Mouse (Mus musculus): Measurements from ENCODE around the gene Tdrd9. TPM values are rescaled to one million over a fixed set of nuclear protein-coding genes. Genes with fewer than 3 reads are reported as not detected.
"Not testable (repeated sequence)": the region's sequence is repeated elsewhere in the genome, so short reads cannot be mapped to it uniquely, and the experiment has no call there.

Tdrd9 gene
- under 1 TPM; 0.44 to 0.49 TPM for total RNA-seq (2021)
- long read RNA-seq, experiment 1: 0 reads
- long read RNA-seq, experiment 2: 0 reads

DNA sequence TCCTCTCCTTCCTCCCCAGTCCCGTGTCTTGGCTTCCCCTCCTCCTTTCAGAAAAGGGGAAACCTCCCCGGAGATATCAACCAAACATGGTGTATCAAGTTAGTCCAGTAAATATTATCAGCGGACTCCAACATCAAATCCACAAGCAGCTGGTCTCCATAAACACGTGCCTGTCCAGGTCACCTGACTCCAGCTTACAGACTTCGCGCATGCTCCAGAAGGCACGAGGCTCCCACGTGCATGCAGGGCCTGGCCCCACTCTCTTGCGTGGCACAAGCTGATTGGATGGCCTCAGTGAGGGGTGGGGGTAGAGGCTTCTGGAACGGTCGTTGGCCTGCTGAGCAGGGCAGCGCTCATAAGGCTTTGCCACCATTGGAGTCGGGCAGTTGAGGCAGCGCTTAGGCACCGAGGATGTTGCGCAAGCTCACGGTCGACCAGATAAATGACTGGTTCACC lies at the start of gene Tdrd9:
TSS of gene Tdrd9 (plus strand) at position 329 of the 456 bp plus-strand sequence.
- DNase-seq (ENCODE audit: low spot score in 2 of 2): no peak

DNA sequence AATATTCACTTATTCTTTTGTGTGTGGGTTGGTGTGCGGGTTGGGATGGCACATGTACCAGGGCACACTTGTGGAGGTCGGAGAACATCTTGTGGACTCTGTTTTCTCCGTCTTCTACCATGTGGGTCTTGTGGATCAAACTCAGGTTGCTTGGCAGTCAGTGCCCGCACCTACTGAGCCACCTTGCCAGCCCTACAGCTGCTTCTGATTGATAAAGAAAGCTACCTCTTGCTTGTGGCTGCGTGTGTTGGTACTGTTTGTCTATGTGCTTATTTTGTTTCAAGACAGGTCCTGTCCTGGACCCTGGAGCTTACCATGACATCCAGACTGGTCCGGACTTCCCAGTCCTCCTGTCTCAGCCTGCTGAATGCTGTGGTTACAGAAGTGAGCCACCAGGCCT lies 48.2 kb upstream of the Tdrd9 start:
- no peak for DNase-seq (ENCODE audit: low spot score in 2 of 2)

DNA sequence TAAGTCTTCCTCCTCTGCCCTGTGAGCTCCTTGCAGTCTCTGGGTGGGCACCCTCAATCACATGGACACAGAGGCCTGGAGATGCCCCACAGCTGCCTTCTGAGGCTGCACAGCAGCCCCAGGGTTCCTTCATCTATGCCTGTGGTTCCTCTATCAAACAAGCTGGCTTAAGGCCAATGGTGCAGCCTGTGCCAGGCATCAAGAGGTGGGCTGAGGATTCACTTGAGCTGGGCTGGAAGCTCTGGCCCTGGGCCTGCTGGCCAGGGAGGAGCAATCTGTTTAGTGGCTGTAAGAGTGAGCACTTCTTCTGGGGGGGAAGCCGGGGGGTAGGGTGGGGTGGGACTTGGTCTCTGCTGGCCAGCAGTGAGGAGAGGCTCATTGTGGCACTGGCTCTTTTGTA lies 44.0 kb upstream of the Tdrd9 start:
- no peak for DNase-seq (ENCODE audit: low spot score in 2 of 2)

DNA sequence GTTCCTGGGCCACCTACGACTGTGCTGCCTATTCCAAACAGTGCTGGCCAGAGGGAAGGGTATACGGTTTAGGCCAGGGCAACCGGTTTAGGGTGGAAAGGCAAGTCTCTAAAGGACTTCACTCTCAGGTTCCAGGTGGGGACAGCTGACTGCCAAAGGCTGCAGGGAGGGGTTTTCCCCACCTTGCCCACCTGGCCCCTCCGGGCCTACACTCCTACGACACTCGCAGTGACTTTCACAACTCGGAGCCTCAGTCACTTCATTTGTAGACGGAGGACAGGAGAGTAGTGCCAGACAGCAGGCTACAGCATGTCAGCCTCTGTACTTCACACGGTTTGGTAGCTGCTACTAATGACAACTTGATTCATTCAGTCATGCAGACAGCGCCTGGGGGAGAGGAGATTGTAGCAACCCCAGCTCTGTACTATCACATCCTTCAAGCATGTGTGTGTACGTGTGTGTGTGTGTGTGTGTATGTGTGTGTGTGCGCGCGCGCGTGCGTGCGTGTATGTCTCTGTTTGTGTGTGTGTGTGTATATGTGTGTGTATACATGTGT lies 42.9 kb upstream of the Tdrd9 start:
- no peak for DNase-seq (ENCODE audit: low spot score in 2 of 2)

DNA sequence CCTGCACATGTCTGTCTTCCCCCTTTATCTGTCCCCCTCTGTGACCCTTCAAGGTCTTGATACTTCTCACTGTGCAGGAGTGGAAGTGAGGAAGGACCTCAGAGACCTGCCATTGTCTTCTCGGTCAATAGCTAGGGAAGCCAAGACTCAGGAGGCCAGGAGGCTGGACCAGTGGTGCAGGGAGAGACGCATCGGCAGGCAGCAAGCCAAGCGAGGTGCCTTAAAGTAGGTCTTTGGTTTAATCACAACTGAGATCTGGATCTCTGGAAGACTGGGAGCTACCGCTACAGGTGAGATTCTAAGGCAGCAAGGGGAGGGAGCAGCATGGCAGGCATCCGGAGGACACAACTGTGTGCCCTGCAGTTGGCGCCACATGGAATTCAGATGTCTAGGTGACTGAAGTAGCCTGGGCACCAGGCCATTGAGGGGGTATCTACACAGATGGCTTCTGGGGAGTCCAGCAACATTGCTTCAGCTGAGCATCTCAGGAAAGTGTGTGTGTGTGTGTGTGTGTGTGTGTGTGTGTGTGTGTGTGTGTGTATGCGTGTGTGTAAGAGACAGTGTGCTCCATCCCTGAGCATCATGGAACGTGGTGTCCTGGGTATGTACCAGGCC lies 39.8 kb upstream of the Tdrd9 start:
- no peak for DNase-seq (ENCODE audit: low spot score in 2 of 2)

DNA sequence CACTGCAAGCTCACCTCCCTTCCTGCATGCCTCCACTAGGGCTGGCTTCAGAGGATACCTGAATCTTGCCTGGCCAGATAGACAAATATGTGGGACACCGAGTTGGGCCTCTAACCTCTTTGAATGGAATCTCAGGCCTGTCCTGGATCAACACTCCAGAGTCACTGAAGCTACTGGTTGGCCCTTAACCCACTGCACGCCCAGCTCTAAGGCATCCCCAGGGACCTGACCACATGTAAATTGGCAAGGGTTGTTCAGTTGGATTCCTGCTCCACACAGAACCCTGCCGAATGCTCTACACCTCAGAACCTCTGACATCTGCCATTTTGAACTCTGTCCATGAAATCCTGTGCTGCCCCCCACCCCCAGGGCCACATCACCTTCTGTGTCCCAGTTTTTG lies 38.8 kb upstream of the Tdrd9 start:
- DNase-seq (ENCODE audit: low spot score in 2 of 2): no peak

DNA sequence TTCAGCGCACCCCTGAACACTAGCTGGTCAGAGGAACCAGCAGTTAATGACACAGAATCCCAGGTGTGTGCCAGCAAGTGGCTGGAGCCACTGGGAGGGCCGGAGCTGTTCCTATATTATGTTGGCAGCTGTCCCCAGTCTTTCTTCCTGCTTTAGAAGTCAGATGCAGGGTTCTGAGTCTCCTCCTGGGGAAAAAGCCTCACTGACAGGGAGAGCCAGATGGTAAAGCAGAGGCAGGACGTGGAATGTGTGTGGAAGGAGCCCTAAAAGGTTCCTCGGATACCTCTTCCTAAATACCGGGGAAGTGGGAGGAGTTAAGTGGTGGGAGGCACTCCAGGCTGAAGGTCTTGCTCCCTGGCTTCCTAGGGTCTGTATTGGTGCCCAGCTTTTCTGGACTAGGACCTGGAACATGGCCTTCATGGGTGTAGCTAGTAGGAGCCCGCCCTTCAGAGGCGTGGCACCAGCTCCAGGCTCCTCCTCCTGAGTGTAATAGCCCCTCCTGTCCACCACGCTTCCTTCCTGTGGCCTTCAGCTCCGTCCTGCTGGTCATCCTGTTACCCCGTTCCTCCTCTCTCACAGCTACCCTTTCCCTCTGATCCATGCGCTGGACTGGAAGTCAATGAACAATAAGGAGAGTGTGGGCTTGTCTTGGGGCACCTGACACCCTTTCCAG lies 38.2 kb upstream of the Tdrd9 start:
- no peak for DNase-seq (ENCODE audit: low spot score in 2 of 2)

DNA sequence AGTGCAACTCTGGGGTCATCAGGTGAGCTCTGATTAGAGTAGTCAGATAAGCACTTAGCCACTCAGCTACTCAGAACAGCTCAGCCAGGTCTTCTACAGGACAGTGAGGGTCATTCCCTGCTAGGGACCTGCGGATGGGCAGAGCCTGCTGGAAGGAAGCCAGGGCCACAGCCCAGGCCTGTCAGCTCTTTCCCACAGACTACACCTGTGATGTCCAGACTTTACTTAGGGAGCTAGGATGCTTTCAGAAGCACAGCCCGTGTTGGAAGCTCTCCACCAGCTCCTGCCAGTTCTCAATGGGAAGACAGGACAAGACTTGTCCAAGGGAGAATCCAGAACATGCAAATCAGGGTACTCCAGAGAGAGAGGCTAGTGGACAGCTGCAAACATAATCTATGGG lies 37.4 kb upstream of the Tdrd9 start:
- no peak for DNase-seq (ENCODE audit: low spot score in 2 of 2)

DNA sequence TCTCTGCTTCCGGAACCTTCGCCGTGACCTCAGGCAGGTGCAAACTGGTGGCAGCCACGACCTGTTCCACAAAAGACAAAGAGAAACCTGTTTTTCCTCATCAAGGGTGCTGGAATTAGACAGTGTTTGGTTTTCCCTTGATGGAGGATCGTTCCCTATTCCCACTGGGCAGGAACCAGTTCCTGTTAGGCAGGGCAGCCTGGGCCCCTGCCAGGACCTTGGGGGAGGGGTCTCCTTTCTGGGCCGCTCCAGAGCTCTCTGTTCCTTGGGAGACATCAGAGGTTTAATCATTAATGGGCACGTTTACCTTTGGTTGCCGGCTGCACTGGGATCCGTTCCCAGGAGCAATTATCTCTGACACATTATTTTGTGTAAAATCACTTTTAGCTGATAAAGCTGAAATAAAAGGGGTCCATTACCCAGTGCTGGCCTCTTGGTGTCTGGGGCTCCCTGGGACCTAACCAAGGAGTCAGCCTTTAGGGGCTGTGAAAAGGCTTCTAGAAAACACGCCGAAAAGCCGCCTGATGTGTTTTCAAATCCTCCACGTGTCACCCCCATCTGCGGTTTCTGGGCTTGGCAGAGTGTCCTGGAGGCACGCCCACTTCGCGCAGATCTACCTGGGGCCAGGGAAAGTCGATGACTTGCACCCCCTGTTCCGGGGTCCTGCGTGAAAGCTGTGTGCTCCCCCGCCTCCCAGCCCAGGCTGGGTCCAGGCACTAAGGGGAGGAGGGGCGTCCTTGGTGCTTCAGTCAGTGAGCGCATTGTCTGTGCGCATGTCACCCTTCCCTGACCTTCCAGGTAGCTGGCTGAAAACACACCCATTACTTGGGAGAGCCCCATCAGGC lies 34.4 kb upstream of the Tdrd9 start:
- no peak for DNase-seq (ENCODE audit: low spot score in 2 of 2)

DNA sequence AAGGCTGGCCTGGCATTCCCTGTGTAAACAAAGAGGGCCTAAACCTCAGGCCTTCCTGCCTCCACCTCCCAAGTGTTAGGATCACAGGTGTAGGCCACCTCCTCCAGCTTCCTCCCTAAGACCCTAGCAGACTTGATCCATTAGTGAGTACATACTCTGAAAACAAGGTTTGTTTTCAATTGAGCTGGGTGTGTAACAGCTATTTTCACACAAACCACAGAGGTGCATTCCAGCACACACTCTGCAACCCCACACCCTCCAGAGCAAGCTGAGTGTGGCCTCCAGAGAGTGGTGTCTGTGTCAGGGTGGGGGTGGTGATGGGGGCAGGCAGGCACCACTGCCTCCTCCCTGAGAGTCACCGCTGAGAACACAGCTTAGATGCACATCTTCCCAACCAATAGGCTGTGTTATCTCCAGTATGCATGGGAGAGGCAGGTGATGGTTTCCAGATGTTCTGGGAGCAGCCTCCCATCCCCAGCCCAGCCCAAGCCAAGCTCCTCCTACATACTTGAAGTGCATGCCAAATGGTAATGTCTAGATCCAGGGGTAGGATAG lies 32.7 kb upstream of the Tdrd9 start:
- no peak for DNase-seq (ENCODE audit: low spot score in 2 of 2)

DNA sequence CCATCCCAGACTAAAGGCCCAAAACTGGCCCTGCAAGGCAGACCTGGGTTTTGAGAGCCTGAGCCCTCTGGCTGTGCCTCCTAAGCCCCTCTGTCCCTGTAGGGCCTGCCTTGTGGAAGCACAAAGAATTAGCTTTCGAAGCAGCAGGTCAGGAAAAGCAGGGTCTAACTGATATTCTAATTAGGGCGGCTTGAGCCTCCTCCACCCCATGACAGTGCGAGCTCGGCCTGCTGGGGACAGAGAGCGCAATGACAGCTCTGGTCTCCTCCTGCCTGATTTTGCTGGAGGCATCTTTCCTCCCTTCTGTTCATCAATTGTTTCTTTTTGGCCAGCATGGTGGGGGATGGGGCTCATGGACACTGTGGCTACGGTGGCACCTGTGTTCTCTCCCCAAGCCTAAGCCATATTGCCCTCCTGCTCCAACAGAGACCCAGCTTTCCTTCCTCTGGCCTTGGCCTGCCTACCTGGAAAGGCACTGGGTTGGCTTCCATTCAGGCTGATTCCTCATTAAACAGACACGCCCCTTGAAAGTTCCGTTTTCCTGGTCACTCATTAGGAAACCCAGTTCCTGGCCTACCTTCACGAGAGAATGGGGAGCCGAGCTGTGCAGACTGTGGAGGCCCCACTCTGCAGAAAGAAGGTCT lies 27.8 kb upstream of the Tdrd9 start:
- DNase-seq (ENCODE audit: low spot score in 2 of 2): no peak

DNA sequence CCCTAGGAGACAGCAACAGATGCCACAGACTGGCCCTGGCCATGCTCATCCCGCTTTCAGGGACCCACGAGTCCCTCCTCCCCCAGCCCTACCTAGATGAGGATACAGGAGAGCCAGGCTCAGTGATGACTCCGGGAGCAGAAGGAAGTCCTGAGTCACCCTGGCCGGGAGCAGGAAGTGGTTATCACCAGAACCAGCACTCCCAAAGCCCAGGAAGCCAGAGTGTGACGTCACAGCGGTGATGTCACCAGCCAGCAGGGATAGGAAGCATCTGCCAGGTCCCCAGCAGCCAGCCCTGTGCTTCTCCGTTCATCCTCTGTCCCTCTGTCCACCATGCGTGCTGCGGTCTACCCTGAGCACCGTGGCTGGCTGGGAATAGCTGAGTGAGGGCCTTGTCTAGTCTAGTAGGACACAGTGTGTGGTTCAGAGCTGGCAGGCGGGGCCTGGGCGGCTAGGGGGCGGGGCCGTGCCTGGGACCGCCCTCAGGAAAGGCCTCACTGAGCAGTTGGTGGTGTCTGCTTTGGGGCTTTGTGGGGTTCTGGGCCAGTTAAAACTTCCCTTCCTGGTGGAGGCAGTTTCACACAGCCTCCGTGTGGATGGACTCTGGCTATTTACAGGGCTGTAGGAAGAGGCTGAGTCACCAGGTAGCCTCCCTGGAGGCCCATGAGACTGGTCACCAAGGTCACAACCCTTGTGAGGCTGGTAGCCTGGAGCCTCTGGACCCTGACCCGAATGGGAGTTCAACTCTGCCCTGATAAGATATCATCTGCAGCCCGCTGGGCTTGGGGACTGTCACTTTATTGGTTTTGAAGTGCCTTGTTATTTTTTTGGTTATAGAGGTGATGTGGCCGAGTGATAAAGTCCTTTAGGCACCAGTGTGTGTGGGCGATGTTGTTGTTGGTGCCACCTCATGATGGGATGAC lies 27.0 kb upstream of the Tdrd9 start:
- DNase-seq (ENCODE audit: low spot score in 2 of 2): not testable (repeated sequence)

DNA sequence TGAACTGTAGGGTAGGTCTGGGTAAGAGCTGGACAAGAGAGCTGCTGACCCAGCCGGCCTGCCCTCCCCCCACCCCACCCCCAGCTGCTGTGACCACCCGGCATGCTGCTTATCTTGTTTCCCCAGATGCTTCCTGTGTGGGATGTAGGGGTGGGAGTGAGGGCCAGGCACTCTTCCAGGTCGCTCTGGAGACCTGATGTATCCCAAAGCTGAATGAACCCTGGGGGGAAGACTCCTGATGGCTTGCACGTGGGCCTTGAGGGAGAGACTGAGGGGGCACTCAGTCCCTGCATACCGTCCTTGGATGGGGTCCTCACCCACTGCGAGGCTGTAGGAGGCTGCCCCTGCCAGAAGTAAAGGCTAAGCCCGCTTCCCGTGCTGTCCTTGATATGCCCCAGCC lies 26.2 kb upstream of the Tdrd9 start:
- DNase-seq (ENCODE audit: low spot score in 2 of 2): no peak

DNA sequence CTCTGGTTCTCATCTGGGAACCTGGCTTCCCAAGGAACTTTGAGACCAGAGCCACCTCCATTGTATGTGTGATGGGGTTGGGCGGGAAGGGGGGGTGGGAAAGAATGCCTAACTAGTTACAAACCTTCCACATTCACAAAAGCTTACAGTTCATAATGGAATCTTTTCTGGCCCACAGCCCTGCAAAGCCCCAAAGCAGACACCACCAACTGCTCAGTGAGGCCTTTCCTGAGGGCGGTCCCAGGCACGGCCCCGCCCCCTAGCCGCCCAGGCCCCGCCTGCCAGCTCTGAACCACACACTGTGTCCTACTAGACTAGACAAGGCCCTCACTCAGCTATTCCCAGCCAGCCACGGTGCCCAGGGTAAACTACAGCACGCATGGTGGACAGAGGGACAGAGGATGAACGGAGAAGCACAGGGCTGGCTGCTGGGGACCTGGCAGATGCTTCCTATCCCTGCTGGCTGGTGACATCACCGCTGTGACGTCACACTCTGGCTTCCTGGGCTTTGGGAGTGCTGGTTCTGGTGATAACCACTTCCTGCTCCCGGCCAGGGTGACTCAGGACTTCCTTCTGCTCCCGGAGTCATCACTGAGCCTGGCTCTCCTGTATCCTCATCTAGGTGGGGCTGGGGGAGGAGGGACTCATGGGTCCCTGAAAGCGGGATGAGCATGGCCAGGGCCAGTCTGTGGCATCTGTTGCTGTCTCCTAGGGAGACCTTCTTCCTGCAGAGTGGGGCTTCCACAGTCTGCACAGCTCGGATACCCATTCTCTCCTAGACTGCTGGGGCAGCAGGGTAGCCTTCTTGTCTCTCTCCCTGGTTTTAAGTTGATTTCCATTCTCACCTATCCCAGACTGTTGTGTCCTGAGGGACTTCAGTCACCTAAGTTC lies 25.3 kb upstream of the Tdrd9 start:
- not testable (repeated sequence) for DNase-seq (ENCODE audit: low spot score in 2 of 2)

DNA sequence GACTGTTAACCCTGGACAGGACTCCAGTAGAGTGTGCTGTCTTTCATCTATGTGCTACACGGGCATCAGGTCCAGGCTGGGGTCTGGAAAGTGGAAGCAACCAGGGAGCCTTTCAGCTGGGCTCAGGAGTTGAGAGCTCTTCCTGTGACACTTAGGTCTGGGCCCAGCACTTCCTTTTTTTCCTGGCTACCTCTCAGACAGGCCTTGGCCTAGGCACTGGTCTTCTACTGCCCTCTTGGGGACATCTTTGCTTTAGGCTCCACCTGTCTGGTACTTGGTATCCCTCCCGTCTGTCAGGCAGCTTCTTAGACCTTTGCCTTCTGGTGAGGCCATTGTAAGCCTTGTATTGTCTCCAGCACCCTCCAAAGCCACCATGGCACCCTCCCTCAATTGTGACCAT lies 24.6 kb upstream of the Tdrd9 start:
- DNase-seq (ENCODE audit: low spot score in 2 of 2): no peak

DNA sequence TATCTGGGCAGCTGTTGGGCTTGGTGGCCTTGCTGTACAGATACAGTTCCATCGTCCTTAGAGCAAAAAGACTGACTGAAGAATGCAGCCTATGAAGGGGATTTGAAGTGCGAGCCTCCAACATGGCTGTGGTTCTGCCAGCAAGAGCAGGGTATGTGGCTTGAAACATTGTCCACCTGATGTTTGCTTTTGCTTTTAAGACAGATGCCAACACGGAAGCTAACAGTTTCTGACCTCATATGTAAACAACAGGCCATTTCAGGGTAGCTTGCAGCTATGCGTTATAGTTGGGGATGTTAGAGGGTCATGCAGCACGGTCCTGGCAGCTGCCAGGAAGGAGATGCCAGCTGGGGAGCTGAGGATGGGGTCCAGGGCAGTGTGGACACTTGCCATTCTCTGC lies 20.9 kb upstream of the Tdrd9 start:
- no peak for DNase-seq (ENCODE audit: low spot score in 2 of 2)

DNA sequence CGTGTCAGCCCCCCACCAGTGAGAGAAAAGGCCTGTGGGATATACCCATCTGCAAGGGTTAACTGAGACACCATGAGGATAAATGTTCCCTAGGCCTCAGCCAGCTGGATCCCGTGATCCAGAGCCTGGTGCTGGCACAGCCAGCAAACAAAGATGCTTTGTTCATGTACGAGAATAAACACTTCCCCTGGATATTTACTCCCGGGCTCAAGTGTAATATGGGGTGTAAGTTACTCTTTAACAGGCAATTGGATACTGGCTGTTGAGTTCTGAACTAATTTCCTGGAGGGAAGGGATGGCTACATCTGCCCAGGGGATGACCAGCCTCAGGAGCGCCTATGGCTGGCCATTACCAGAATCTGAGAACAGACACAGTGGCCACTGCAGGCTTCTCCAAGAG lies 19.7 kb upstream of the Tdrd9 start:
- no peak for DNase-seq (ENCODE audit: low spot score in 2 of 2)

DNA sequence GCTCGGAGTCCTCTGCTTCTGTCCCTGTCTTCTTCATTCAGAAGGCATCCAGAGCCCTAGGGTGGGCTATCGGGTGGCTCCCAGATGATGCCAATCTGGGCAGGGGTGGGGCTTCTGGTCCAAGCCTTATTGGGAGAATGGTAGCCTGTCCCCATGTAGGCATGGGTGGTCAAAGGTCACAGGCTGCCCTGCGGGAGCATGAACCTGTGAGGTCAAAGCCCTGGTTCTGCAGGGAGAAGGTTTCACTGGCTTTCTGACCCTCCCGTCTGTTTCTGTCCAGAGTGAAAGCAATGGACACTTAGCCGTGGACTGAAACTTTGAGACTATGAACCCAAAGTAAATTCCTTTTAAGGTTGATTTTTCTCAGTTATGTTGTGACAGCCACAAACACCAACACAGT lies 15.2 kb upstream of the Tdrd9 start:
- no peak for DNase-seq (ENCODE audit: low spot score in 2 of 2)
